Mouse (Mus musculus): ENCODE data around the gene Pax1. TPM values are rescaled to one million over a fixed set of nuclear protein-coding genes. Genes with fewer than 3 reads are reported as not detected.

The Pax1 gene
- polyA plus RNA-seq, 1 experiment from 2014 or later, result not detected

- ATAC-seq (replicated peaks), result no peak
- Histone ChIP-seq H3K27me3 (replicated peaks) (peaks cover 82% of the 10 kb centered on the region), H3K27ac (no peak overlapping the region), H3K4me1 (peaks cover 4% of the 10 kb centered on the region; the same call in 1 of the 2 replicates), H3K4me2 (no peak overlapping the region), H3K4me3 (no peak overlapping the region), H3K9me3 (no peaks in the 10 kb centered on the region), H3K36me3 (replicated peaks) (no peaks in the 10 kb centered on the region), H3K9ac (no peak overlapping the region)
- 7% methylated on average over 8 of the region's 8 CpGs for WGBS
Measured at GRCm38 (mm10) chr2:147375019-147375715, 13.4 kb downstream of the Pax1 start.

GRCm38 (mm10) chr2:147378934-147379333, 17.2 kb downstream of the Pax1 start:
- Histone ChIP-seq H3K9me3 (no peaks in the 10 kb centered on the region), H3K9ac (no peak overlapping the region), H3K4me3 (no peak overlapping the region), H3K27me3 (replicated peaks) (peaks cover 50% of the 10 kb centered on the region), H3K4me2 (no peak overlapping the region), H3K4me1 (no peaks in the 10 kb centered on the region), H3K27ac (no peak overlapping the region), H3K36me3 (replicated peaks) (no peaks in the 10 kb centered on the region)
- no peak for ATAC-seq (replicated peaks)
- WGBS, result 16% methylated on average over 4 of the region's 4 CpGs

- 85% methylated on average over 2 of the region's 2 CpGs for WGBS
Measured at GRCm38 (mm10) chr2:147383373-147383772, 21.6 kb downstream of the Pax1 start.

GRCm38 (mm10) chr2:147386949-147387348, 25.2 kb downstream of the Pax1 start:
- no peak overlapping the region for H3K4me3 ChIP-seq
- no peak overlapping the region for H3K9ac ChIP-seq
- H3K4me1 ChIP-seq, result no peaks in the 10 kb centered on the region
- ATAC-seq (replicated peaks), result no peak
- H3K9me3 ChIP-seq, result no peaks in the 10 kb centered on the region
- H3K27ac ChIP-seq, result no peak overlapping the region
- no peaks in the 10 kb centered on the region for H3K36me3 ChIP-seq (replicated peaks)
- no peak overlapping the region for H3K4me2 ChIP-seq
- H3K27me3 ChIP-seq (replicated peaks), result no peaks in the 10 kb centered on the region
- 51% methylated on average over 5 of the region's 5 CpGs for WGBS

More at GRCm38 (mm10) chr2:147383373-147383772, 21.6 kb downstream of the Pax1 start:
- no peaks in the 10 kb centered on the region for H3K9me3 ChIP-seq
- no peak overlapping the region for H3K4me2 ChIP-seq
- no peaks in the 10 kb centered on the region for H3K36me3 ChIP-seq (replicated peaks)
- no peak overlapping the region for H3K9ac ChIP-seq
- no peak for ATAC-seq (replicated peaks)
- no peak overlapping the region for H3K27ac ChIP-seq
- peaks cover 8% of the 10 kb centered on the region for H3K27me3 ChIP-seq (replicated peaks)
- H3K4me3 ChIP-seq, result no peak overlapping the region
- H3K4me1 ChIP-seq, result no peaks in the 10 kb centered on the region

GRCm38 (mm10) chr2:147409323-147409722, 47.6 kb downstream of the Pax1 start:
- Histone ChIP-seq H3K36me3 (replicated peaks) (no peaks in the 10 kb centered on the region), H3K27me3 (replicated peaks) (no peaks in the 10 kb centered on the region), H3K4me2 (no peak overlapping the region), H3K4me3 (no peak overlapping the region), H3K27ac (no peak overlapping the region), H3K4me1 (no peaks in the 10 kb centered on the region), H3K9ac (no peak overlapping the region), H3K9me3 (no peaks in the 10 kb centered on the region)
- no peak for ATAC-seq (replicated peaks)
- WGBS, result 73% methylated on average over 1 of the region's 1 CpGs

- no peaks in the 10 kb centered on the region for H3K27me3 ChIP-seq (replicated peaks)
- WGBS, result 90% methylated on average over 3 of the region's 3 CpGs
- H3K36me3 ChIP-seq (replicated peaks), result no peaks in the 10 kb centered on the region
- H3K9me3 ChIP-seq, result no peaks in the 10 kb centered on the region
- H3K9ac ChIP-seq, result no peak overlapping the region
- no peak for ATAC-seq (replicated peaks)
- no peak overlapping the region for H3K4me2 ChIP-seq
- no peaks in the 10 kb centered on the region for H3K4me1 ChIP-seq
- H3K27ac ChIP-seq, result no peak overlapping the region
- H3K4me3 ChIP-seq, result no peak overlapping the region
Measured at GRCm38 (mm10) chr2:147415037-147415436, 53.3 kb downstream of the Pax1 start.

- Histone ChIP-seq H3K9ac (no peak overlapping the region), H3K27me3 (replicated peaks) (no peaks in the 10 kb centered on the region), H3K4me1 (no peaks in the 10 kb centered on the region), H3K4me2 (no peak overlapping the region), H3K27ac (no peak overlapping the region), H3K36me3 (replicated peaks) (no peaks in the 10 kb centered on the region), H3K9me3 (no peaks in the 10 kb centered on the region), H3K4me3 (no peak overlapping the region)
- 54% methylated on average over 10 of the region's 10 CpGs for WGBS
- ATAC-seq (replicated peaks), result no peak
Measured at GRCm38 (mm10) chr2:147424582-147425255, 63.0 kb downstream of the Pax1 start.

GRCm38 (mm10) chr2:147429607-147430356, 68.1 kb downstream of the Pax1 start:
- H3K4me2 ChIP-seq, result no peak overlapping the region
- no peaks in the 10 kb centered on the region for H3K4me1 ChIP-seq
- no peaks in the 10 kb centered on the region for H3K9me3 ChIP-seq
- 8% methylated on average over 1 of the region's 1 CpGs for WGBS
- H3K9ac ChIP-seq, result no peak overlapping the region
- no peaks in the 10 kb centered on the region for H3K27me3 ChIP-seq (replicated peaks)
- H3K36me3 ChIP-seq (replicated peaks), result no peaks in the 10 kb centered on the region
- ATAC-seq (replicated peaks), result peak; percentile 90
- H3K27ac ChIP-seq, result no peak overlapping the region
- H3K4me3 ChIP-seq, result no peak overlapping the region

- H3K27ac ChIP-seq, result no peak overlapping the region
- no peak overlapping the region for H3K4me2 ChIP-seq
- no peaks in the 10 kb centered on the region for H3K9me3 ChIP-seq
- 26% methylated on average over 5 of the region's 5 CpGs for WGBS
- no peaks in the 10 kb centered on the region for H3K36me3 ChIP-seq (replicated peaks)
- H3K4me3 ChIP-seq, result no peak overlapping the region
- no peaks in the 10 kb centered on the region for H3K4me1 ChIP-seq
- ATAC-seq (replicated peaks), result no peak
- no peak overlapping the region for H3K9ac ChIP-seq
- no peaks in the 10 kb centered on the region for H3K27me3 ChIP-seq (replicated peaks)
Measured at GRCm38 (mm10) chr2:147433120-147433519, 71.4 kb downstream of the Pax1 start.

Other genes starting within 250 kb of the Pax1 start
- gene Nkx2-2, start 167.7 kb upstream of the Pax1 start, polyA plus RNA-seq (2015; fragmentation: Nextera tagmentation; extraction: Ambion mirVana), result 6.3 and 9.4 TPM in 2 replicates

Measured in midbrain, embryonic 15.5 days (tissue).